Mouse (Mus musculus) left cerebral cortex, adult 8-10 months (tissue): ENCODE data around the gene Efcab1. TPM values are rescaled to one million over a fixed set of nuclear protein-coding genes. Genes with fewer than 3 reads are reported as not detected.

Source experiments
- DNase-seq, 2 experiments: peaks; one replicate each; pipeline ENCODE4 v3.0.0; 2022; ENCODE audit warnings: low spot score in 2 of 2
- total RNA-seq, 4 experiments: library from RNA; stranded (reverse); gene quantifications; 2 replicates each; pipeline ENCODE4 v1.2.4; 2022

The Efcab1 gene
- total RNA-seq, 4 experiments from 2014 or later = 4.4 to 5.8 (median 4.5) TPM

GRCm38 (mm10) chr16:14992461-14993107 lies 86.2 kb downstream of the Efcab1 start:
- no peak for DNase-seq

- DNase-seq = no peak
Measured at GRCm38 (mm10) chr16:15014724-15015123, 108.3 kb downstream of the Efcab1 start.
